Mouse (Mus musculus) left cerebral cortex, postnatal 25 days (tissue): Measurements from ENCODE around the gene Pcdh11x. TPM values are rescaled to one million over a fixed set of nuclear protein-coding genes. Genes with fewer than 3 reads are reported as not detected.
"Not testable (repeated sequence)": the region's sequence is repeated elsewhere in the genome, so short reads cannot be mapped to it uniquely, and the experiment has no call there.

Experiments
- DNase-seq, 2 experiments: peaks; one replicate each; pipeline ENCODE4 v3.0.0; 2022; ENCODE audit warnings: low spot score in 2 of 2, mixed read lengths in 1 of 2
- intact Hi-C: fragments of 180-260 bp; cut with DNase I; formaldehyde crosslinking; loops from one replicate; pipeline ENCODE4 v1.15.1; 2025
- total RNA-seq, 2 experiments: library from RNA; stranded (reverse); gene quantifications; 2 replicates each; pipeline ENCODE4 v1.2.3; 2021

Pcdh11x gene
- 10 to 100 TPM; 21.5 to 26.6 TPM for total RNA-seq

DNA sequence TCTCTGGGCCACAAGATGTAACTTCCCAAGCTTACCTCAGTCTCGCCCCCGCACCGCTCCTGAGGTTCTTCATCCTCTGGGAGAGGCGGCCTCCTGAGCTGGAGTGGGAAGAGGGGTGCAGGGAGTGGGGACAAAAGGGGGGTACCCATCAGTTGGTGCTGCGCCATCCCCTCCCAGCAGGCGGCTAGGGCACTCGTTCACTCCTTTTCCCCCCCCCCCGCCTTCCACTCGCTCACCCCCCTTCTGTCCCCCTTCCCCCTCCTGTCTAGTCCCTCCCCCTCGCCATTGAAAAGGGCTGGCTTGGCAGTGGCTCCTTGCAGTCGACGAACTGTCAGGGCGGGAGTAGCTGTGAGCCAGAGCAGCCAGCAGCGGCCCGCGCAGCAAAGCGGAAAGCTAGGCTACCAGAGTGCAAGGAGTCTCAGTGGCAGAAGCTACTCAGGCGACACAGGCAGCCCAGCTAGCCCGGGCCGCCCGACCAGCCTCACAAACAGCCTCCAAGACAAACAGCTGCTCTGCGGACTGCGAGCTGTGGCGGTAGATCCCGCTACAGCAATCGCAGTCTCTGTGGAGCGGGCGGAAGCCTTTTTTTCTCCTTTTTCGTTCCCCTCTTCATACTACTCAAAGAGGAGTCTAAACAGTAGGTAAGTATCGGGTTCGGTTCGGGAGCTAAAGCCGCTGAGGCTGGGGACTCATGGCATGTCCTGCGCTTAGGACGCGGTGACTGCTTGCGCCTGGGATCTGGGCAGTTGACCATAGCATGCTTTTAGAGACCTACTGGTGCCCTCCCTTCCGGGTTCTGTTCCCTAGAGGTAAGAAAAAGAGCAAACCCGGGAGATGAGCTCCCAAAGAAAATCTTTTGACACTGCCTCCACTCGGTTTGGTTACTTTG, at the start of gene Pcdh11x:
Gene Pcdh11x, plus strand, starts transcription at position 249 of the 889 bp plus-strand sequence.
- intact Hi-C loops = loop anchor here (5.0 kb wide), 1 partner anchor 1872 kb away; no protein-coding TSS in a partner anchor

DNA sequence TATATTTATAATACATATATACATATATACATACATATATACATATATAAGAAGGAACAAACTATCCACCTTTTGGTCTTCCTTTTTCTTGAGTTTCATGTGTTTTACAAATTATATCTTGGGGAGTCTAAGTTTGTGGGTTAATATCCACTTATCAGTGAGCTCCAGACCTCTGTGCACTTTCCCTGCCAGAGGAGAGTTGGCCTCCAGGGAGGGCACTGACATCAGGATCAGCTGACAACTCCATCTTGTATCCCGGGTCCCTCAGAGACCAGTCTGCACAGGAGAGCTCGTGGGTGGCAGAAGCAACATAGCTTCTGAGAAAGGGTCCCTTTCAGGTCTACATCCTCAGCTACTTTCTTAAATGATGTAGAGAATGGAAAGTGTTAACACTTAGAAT, 30.0 kb upstream of the Pcdh11x start:
- intact Hi-C loops = no loop called here
- DNase-seq = no peak

More for the DNA sequence above, at the start of gene Pcdh11x:
- DNase-seq = peak; percentile 54 to 66

DNA sequence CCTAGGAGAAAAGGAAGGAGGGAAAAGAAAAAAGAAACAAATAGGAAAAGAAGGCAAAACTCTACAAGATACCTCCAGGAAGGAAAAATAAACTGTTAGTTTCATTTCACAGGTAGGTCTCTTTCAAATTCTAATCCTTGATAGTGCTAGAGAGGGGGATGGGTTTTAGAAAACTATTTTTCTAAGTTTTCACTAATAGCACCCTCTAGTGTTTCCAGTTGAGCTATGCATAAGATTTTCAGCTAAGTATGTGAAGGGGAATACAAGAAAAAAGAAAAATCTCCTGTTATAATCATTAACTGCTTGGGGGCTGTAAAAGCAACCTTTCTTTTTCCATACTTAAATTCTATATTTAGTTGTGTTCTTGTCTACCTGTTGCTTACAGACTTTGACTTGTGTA, 4.5 kb upstream of the Pcdh11x start:
- intact Hi-C loops = no loop called here
- DNase-seq = no peak

DNA sequence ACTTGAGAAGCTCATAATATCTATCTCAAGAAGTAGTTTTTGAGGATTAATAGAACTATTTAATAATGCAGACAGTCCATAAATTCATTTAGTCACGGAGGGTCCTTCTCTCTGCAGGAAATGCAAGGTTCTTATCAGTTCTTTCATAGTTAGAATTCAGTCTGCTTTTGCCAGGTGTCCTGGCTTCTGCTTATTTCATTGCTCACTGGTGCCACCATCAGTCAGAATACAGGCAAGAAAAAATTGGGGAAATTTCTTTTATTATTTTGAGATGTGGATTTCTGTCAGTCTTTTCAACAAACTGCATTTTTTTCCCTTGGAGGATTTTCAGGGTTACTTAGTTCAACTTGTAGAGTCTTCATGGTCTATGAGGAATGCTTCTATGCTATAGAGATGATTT, 2.6 kb upstream of the Pcdh11x start:
- DNase-seq = peak in 1 of 2 experiments; percentile 11
- intact Hi-C loops = no loop called here

DNA sequence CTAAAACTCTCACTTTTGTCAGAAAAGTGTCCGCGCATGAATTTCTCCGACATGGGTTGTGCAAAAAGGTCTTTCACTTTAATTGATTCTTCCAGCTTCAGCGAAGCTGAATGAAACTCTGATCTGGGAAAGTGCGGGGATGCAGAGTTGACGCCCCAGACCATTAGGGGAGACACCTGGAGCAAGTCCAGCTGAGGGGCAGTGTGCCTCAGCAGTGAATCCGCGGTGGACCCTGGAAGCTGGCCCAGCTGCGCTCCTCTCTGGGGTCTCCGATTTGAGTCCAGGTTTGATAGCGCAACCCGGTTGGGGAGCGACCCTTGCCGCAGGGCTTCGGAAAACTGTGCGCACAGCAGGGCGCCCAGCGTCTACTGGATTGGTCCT, 831 bp downstream of the Pcdh11x start:
- DNase-seq = no peak
- intact Hi-C loops = loop anchor here (5.0 kb wide), 1 partner anchor 1871 kb away; no protein-coding TSS in a partner anchor

DNA sequence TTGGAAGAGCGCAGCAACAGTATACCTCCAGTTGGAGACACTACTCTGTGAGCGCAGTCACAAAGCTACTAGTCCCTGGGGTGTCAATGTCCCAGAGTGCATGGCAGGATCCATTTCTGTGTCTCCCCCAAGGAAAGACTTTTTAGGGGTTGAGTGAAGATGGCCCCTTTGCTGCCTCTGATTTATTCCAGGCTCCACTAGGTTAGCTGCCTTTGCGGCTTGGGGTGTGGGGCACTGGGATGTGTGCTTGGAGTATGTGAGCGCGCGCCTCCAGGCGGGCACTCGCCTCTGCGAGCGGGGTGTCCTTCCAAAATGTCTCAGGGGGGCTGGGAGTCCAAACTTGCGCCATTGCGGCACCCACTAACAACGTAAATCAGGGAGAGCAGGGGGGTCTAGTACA, 1.6 kb downstream of the Pcdh11x start:
- intact Hi-C loops = loop anchor here (5.0 kb wide), 1 partner anchor 1871 kb away; no protein-coding TSS in a partner anchor
- DNase-seq = peak; percentile 32 to 45

DNA sequence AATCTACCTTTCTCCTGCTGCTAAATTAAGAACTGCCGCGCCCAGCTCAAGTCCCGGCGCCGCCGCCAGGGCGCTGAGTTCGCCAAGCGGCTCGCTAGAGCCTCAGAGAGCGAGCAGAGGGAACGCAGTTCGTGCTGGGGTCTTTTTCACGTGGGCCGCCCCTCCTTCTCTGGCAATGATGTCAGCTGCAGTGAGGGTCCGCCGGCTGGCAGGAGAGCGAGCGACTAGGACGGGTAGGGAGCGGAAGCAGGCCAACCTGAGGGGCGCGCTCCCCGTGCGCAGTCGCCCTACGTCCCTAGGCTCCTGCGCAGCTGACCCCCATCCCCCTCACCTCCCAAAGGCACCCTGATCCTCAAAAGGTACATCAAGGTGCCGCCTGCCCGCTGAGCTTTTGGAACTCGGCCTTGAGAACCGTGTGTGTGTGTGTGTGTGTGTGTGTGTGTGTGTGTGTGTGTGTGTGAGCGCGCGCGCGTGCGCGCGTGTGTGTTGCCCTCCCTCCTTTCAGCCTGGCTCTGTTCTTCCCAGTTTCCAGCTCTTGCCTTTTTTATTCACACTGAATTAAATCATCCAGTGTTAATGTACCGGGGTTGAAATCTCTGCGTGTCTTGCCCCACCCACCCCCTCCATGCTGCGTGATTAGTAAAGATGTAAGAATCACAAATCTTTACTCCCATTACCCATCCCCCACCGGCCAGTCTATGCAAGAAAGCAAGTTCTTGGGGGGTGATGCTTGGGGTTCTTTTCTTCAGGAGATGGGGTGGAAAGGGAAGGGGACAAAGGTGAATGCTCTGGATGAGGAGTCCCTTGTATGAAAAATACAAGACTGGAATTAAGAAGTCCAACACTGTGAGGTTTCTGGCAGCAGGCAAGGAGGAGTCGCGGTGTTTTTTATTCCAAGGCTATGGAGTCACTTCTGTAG, 3.0 kb downstream of the Pcdh11x start:
- intact Hi-C loops = loop anchor here (5.0 kb wide), 1 partner anchor 1869 kb away; no protein-coding TSS in a partner anchor
- peak; percentile 30 to 43 for DNase-seq

DNA sequence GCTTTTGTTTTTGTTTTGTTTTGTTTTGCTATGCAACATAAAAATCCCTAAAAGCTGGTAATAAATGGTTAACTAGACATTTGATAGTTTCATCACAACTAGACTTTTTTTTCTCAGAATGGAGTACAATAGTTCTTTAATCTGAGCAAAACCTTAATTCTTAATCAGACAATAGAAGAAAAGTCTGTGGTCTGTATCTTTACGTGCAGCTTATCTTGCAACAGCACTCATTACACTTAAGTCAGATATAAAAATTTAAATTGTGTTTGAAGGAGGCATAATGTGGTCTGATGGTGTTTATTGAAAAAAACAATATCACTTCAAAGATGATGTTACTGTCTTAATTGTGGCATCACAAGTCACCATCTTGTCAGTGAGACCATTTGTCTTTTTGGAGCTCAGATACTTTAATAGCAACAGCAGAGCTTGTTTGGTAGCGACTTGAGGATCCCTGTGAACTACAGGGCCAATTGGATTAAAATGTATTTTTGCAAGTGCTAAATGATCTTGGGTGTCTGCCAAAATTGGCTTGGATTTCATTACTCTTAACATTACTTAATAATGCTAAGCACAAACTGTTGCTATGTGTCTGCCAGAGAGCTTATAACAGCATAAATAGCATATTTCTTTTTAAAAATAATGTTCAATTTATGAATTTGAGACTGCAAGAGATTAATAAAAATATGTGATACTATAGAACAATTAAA, 11.6 kb downstream of the Pcdh11x start:
- DNase-seq = no peak
- intact Hi-C loops = no loop called here

DNA sequence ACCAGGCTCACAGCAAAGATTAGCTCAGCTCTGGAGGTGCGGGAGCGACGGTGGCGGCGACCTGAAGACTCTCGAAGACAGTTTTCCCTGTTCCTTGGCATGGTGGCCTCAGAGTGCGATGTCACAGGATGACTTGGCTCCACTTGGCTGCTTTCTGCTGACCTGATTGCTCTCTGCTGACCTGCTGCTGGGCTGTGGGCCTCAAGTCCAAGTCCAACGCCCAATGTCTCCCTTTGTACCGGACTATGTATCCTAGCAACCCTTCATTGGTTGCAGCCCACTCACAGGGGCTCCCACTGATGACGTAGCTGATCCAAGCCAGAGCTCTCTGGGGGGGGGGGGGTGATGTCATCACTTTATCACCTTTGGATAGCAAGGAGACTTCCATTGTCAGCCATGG, 22.9 kb downstream of the Pcdh11x start, which contains the start of gene H2afb3:
Gene H2afb3, minus strand, starts transcription at position 101 of the 400 bp plus-strand sequence.
- intact Hi-C loops, DNase-seq: not testable (repeated sequence)

DNA sequence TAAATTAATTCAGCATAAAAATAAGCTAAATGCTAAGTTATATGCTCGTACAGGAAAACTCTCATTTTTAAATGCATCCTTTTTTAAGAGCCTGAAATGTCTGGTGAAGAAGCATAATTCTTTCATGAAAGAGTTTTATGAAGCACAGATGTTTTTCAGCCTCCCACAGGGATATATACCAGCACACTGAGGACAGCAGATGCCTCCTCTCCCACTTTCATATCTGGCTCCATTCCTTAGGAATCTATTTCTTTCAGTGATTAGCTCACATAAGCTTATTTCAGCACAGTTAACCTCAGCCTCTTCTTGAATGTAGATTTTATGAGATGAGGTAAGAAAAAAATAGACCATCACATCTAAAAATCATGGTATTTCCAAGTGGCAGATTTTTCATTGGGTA, 176.2 kb downstream of the Pcdh11x start:
- intact Hi-C loops = no loop called here
- DNase-seq = peak; percentile 2 to 75

DNA sequence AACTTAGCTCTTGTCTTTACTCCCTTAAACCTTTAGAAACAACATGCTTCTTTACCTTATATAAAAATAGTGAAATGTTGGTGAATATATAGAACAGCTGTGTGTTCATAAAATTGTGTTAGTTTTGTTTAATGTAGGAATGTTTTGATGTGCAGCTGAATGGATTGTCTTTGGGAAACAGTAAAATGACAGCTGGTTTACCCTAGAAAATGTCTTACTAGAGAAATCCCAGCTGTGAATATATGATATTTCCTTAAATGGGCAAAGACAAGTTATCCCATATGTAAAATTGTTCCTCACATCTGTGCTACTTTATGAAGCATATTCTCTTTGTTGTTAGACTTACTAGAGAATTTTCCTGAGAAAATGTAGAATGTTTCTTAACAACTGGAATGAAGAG, 196.4 kb downstream of the Pcdh11x start:
- intact Hi-C loops = no loop called here
- DNase-seq = no peak

DNA sequence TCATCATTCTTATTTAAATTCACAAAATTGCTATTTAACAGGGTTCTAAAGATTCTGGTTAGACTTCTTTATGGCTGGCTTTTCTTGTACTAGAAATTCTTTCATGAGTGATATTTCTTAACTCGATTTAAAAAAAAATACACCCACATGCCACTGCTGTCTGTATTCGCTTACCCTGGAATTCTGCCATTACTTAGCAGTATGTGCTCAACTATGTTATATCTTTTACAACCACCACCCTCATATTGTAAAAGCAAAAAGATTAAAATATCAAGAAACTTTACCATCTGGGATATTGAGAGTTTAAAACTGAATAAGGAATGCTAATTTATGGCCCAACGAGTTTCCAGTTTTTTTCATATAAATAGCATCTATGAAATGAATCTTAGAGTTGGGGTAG, 234.9 kb downstream of the Pcdh11x start:
- intact Hi-C loops = no loop called here

DNA sequence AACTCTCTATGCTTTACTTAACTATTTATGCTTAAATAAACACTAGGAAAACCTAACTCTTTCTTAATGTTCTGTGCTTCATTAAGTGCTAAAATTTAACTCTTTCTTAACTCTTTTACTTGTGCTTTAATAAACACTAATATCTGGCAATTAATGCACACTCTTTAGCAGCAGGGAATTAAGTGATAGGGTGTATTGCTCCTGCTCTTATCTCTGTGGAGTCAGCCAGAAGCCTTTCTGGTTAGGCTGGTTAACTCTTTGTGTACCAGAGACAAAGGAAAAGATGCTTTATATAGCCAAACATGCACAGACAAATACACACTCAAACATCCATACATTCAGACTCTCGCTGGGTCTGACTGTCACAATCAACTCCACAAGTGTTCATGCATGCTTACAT, 309.2 kb downstream of the Pcdh11x start:
- no peak for DNase-seq
- intact Hi-C loops = no loop called here

More for the DNA sequence above, 234.9 kb downstream of the Pcdh11x start:
- DNase-seq = peak in 1 of 2 experiments; percentile 67

DNA sequence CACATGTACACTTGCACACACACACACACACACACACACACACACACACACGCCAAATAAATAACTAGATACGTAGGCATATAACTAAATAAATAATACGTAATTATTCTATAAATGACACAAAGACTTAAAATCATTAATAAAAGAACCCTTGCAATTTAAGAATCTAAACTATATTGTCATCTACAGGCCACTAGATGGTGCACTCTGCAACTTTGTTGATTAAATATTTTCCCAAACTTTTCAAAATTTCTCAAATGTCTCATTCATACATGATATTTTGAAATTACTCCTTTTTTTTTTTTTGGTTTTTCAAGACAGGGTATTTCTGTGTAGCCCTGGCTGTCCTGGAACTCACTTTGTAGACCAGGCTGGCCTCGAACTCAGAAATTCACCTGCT, 328.4 kb downstream of the Pcdh11x start:
- intact Hi-C loops = loop anchor here (5.0 kb wide), 1 partner anchor 1404 kb away; no protein-coding TSS in a partner anchor
- no peak for DNase-seq

DNA sequence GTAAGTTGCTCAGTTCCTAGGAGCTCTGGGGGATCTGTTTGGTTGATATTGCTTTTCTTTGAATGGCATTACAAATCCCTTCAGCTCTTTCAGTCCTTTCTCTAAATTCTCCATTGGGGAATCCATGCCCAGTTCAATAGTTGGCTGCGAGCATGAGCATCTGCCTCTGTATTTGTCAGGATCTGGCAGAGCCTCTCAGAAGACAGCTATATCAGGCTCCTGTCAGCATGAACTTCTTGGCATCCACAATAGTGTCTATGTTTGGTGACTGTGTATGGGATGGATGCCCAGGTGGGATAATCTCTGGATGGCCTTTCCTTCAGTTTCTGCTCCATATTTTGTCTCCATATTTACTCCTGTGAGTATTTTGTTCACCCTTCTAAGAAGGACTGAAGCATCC, 380.2 kb downstream of the Pcdh11x start:
- peak in 1 of 2 experiments; percentile 32 for DNase-seq
- intact Hi-C loops = not testable (repeated sequence)

DNA sequence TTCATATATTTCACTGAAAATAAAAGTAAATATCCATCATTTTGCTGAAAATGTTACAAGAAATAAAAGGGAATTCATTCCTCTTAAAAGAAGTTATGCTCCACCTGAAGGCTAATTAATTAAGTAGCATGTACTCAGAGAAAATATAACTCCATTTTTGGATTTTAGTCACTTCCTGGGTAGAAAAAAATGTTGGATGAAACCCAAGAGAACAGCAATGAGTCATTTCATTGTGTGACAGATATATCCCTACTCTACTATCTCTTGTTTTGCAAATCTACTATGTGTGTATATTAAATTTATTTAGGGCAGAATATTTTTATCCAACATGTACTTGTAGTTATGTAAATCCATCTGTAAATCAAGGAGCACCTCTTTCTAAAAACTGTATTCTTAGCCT, 444.1 kb downstream of the Pcdh11x start:
- DNase-seq = no peak
- intact Hi-C loops = no loop called here

DNA sequence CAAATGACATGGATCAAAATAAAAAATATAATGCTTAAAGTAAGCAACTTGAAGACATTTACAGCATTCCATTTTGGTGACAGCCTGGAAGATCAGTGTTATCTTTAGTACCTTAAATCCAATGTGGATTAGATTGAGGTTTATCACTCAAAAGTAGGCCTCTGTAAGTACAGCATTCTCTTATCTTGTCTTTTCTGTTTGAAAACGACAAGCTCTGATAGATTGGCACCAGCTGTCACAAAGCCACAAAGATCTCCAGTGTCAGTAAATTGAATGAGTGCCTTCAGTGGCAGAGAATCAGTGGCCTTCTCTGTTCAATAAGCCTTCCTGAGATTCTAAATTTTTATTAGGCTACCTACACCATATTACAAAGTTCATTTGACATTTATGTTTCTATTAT, 445.7 kb downstream of the Pcdh11x start:
- DNase-seq = no peak
- intact Hi-C loops = no loop called here

DNA sequence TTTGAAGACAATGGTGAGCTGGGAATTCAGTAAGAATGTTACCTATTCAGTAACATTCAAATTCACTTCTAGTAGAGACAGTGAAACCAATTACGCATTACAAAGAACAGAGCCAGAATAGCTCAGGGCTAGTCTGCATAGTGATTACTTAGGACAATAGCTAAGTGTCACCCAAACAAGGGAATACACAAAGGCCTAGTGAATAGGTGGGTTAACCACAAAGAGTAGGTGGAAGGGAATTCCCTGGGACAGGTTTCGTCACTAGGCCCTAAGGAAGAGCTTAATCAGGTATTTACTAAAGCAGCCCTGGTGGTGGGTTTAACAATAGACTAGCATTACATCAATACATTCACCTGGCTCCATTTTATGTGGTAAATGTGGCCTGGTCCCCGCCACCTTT, 654.5 kb downstream of the Pcdh11x start:
- no peak for DNase-seq
- intact Hi-C loops = no loop called here
